Mouse (Mus musculus) ES-E14 (cell line): ENCODE results near the gene Zfp629.

Experiments
- HCFC1 ChIP-seq: IDR thresholded peaks from 2 replicates; pipeline ENCODE4 v1.6.1; 2012; ENCODE audit warnings: low read length, inconsistent platforms, borderline replicate concordance; ENCODE audit not compliant: insufficient read depth
- MAFK ChIP-seq: IDR thresholded peaks from 2 replicates; pipeline ENCODE4 v1.6.1; 2014; ENCODE audit warnings: mild to moderate bottlenecking, low read depth, low read length, inconsistent platforms; ENCODE audit not compliant: insufficient read depth
- ZC3H11A ChIP-seq: IDR thresholded peaks from 2 replicates; pipeline ENCODE4 v1.6.1; 2012; ENCODE audit warnings: low read depth, mild to moderate bottlenecking, inconsistent platforms, low read length, borderline replicate concordance

- no peak; the same call in 1 of the 2 replicates for TF ChIP-seq HCFC1
- TF ChIP-seq MAFK: no peak
- no peak for TF ChIP-seq ZC3H11A
Observed at GRCm38 (mm10) chr7:127588901-127589300, 26.7 kb downstream of the Zfp629 start.
